Mouse (Mus musculus): ENCODE results near the gene Sertad2.

GRCm38 (mm10) chr11:20680781-20681180 is 137.7 kb downstream of the Sertad2 start:
- no peak for TF ChIP-seq CTCF (conservative IDR thresholded peaks at IDR 0.05; ENCODE audit: insufficient read depth, insufficient read length, low read depth, low read length)
- TF ChIP-seq POLR2A (IDR thresholded peaks at IDR 0.05; ENCODE audit: low read depth, low read length), result no peak

All from kidney, adult 2 months (tissue).